Mouse (Mus musculus): ENCODE measurements around the gene Dlx6. TPM values are rescaled to one million over a fixed set of nuclear protein-coding genes. Genes with fewer than 3 reads are reported as not detected.

The Dlx6 gene
- polyA plus RNA-seq, 1 experiment from 2014 or later, result not detected

DNA sequence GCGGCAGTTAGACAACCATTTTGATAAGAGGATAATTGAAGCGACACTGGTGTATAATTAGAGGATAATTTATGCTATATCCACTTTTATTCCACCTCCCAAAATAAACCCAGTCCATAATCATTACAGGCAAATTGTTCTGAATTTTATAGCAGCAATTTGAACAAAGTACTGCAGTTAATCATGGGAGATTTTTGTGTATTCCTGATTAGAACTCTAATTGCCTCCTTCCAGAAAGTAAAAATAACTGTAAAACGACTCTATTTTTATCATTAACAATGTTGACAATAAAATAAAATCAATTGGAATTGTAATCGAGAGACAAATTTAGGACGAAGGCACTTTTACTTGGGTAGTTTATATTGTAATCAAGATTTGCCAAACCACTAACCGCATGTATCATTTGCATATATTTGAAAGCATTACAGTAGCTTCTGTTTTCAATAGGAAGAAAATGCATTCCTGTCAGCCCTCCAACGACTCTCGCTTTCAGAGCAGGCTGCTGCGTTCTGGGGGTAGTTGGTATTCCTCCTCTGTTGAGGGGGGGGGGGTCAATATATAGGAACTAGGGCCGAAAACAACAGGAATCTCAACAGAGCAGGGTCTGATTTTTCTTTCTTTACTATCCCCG, 1.2 kb upstream of the Dlx6 start:
- ATAC-seq, result no peak
- WGBS, result 5% methylated on average over 11 of the region's 11 CpGs
- Histone ChIP-seq H3K36me3 (ENCODE audit: control insufficient read depth, insufficient read depth) (no peaks in the 10 kb centered on the region), H3K4me3 (ENCODE audit: low read depth, low read length) (no peak overlapping the region), H3K9me3 (ENCODE audit: control insufficient read depth) (no peaks in the 10 kb centered on the region), H3K27ac (ENCODE audit: low read depth, low read length) (no peak overlapping the region), H3K27me3 (replicated peaks; ENCODE audit: control insufficient read depth, insufficient read depth, low read length) (peaks cover 99% of the 10 kb centered on the region), H3K9ac (ENCODE audit: low read depth, low read length) (no peak overlapping the region), H3K4me1 (replicated peaks; ENCODE audit: control insufficient read depth, insufficient read depth, low read length) (no peaks in the 10 kb centered on the region), H3K4me2 (replicated peaks; ENCODE audit: low read depth) (no peak overlapping the region)
- TF ChIP-seq CTCF (IDR thresholded peaks at IDR 0.05; ENCODE audit: low read depth), result no peak

GRCm38 (mm10) chr6:6862611-6863010, 523 bp upstream of the Dlx6 start:
- Histone ChIP-seq H3K4me3 (ENCODE audit: low read depth, low read length) (peak overlapping the region; percentile 38), H3K9me3 (ENCODE audit: control insufficient read depth) (no peaks in the 10 kb centered on the region), H3K4me1 (replicated peaks; ENCODE audit: control insufficient read depth, insufficient read depth, low read length) (no peaks in the 10 kb centered on the region), H3K4me2 (replicated peaks; ENCODE audit: low read depth) (peak overlapping the region; percentile 70), H3K27me3 (replicated peaks; ENCODE audit: control insufficient read depth, insufficient read depth, low read length) (peaks cover 100% of the 10 kb centered on the region), H3K27ac (ENCODE audit: low read depth, low read length) (no peak overlapping the region), H3K9ac (ENCODE audit: low read depth, low read length) (no peak overlapping the region), H3K36me3 (ENCODE audit: control insufficient read depth, insufficient read depth) (no peaks in the 10 kb centered on the region)
- TF ChIP-seq CTCF (IDR thresholded peaks at IDR 0.05; ENCODE audit: low read depth), result no peak
- WGBS, result under 1% methylated on average over 23 of the region's 23 CpGs
- ATAC-seq, result peak; percentile 50; the same call in 1 of the 2 replicates

GRCm38 (mm10) chr6:6863955-6864354, 821 bp downstream of the Dlx6 start:
- Histone ChIP-seq H3K27ac (ENCODE audit: low read depth, low read length) (no peak overlapping the region), H3K9me3 (ENCODE audit: control insufficient read depth) (no peaks in the 10 kb centered on the region), H3K4me2 (replicated peaks; ENCODE audit: low read depth) (peak overlapping the region; percentile 70), H3K36me3 (ENCODE audit: control insufficient read depth, insufficient read depth) (no peaks in the 10 kb centered on the region), H3K27me3 (replicated peaks; ENCODE audit: control insufficient read depth, insufficient read depth, low read length) (peaks cover 97% of the 10 kb centered on the region), H3K4me3 (ENCODE audit: low read depth, low read length) (peak overlapping the region; percentile 38), H3K4me1 (replicated peaks; ENCODE audit: control insufficient read depth, insufficient read depth, low read length) (no peaks in the 10 kb centered on the region), H3K9ac (ENCODE audit: low read depth, low read length) (no peak overlapping the region; the same call in 1 of the 2 replicates)
- no peak for TF ChIP-seq CTCF (IDR thresholded peaks at IDR 0.05; ENCODE audit: low read depth)
- no peak for ATAC-seq
- 5% methylated on average over 21 of the region's 21 CpGs for WGBS

GRCm38 (mm10) chr6:6864441-6865440, 1.6 kb downstream of the Dlx6 start:
- Histone ChIP-seq H3K9me3 (ENCODE audit: control insufficient read depth) (no peaks in the 10 kb centered on the region), H3K27me3 (replicated peaks; ENCODE audit: control insufficient read depth, insufficient read depth, low read length) (peaks cover 97% of the 10 kb centered on the region), H3K36me3 (ENCODE audit: control insufficient read depth, insufficient read depth) (no peaks in the 10 kb centered on the region), H3K9ac (ENCODE audit: low read depth, low read length) (no peak overlapping the region), H3K4me1 (replicated peaks; ENCODE audit: control insufficient read depth, insufficient read depth, low read length) (no peaks in the 10 kb centered on the region), H3K4me2 (replicated peaks; ENCODE audit: low read depth) (no peak overlapping the region), H3K27ac (ENCODE audit: low read depth, low read length) (no peak overlapping the region), H3K4me3 (ENCODE audit: low read depth, low read length) (no peak overlapping the region; the same call in 1 of the 2 replicates)
- 7% methylated on average over 36 of the region's 36 CpGs for WGBS
- no peak for TF ChIP-seq CTCF (IDR thresholded peaks at IDR 0.05; ENCODE audit: low read depth)
- ATAC-seq, result no peak

GRCm38 (mm10) chr6:6867031-6867430, 3.9 kb downstream of the Dlx6 start:
- Histone ChIP-seq H3K36me3 (ENCODE audit: control insufficient read depth, insufficient read depth) (no peaks in the 10 kb centered on the region), H3K27me3 (replicated peaks; ENCODE audit: control insufficient read depth, insufficient read depth, low read length) (peaks cover 97% of the 10 kb centered on the region), H3K27ac (ENCODE audit: low read depth, low read length) (no peak overlapping the region), H3K4me2 (replicated peaks; ENCODE audit: low read depth) (no peak overlapping the region), H3K9me3 (ENCODE audit: control insufficient read depth) (no peaks in the 10 kb centered on the region), H3K4me1 (replicated peaks; ENCODE audit: control insufficient read depth, insufficient read depth, low read length) (no peaks in the 10 kb centered on the region), H3K9ac (ENCODE audit: low read depth, low read length) (no peak overlapping the region), H3K4me3 (ENCODE audit: low read depth, low read length) (no peak overlapping the region)
- WGBS, result 5% methylated on average over 9 of the region's 9 CpGs
- TF ChIP-seq CTCF (IDR thresholded peaks at IDR 0.05; ENCODE audit: low read depth), result no peak
- no peak for ATAC-seq

DNA sequence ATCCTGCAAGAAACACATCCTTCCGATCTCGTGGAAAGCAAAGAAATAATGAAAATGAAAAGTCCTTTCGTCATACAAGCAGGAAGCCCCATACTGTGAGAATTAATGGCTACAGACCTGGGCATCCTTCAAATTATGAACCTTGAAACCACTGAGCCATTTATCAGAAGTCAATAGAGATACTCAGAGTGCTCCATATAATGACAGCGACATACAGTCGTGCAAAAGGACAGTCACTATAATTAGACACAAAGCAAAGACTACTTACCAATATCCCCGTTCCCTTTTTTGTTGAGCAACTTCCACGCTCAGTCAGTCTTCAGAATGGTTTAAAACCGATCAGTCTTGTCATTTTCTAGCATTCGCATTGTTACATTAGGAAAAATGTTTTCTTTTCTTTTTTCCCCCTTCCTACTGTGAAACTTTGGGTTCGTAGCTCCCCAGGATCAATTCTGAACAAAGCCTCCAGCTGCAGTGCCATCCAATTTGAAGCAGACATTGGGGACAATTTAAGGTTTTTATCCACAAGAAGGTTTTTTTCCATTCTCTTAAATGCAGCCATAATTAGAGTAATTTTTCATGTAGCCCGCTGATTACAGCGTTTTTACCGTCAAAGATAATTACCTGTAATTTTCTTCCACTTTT, 6.0 kb downstream of the Dlx6 start:
- no peak for ATAC-seq
- H3K36me3 ChIP-seq (ENCODE audit: control insufficient read depth, insufficient read depth), result no peaks in the 10 kb centered on the region
- no peaks in the 10 kb centered on the region for H3K9me3 ChIP-seq (ENCODE audit: control insufficient read depth)
- TF ChIP-seq CTCF (IDR thresholded peaks at IDR 0.05; ENCODE audit: low read depth), result no peak
- H3K4me2 ChIP-seq (replicated peaks; ENCODE audit: low read depth), result no peak overlapping the region
- no peak overlapping the region for H3K9ac ChIP-seq (ENCODE audit: low read depth, low read length)
- H3K27ac ChIP-seq (ENCODE audit: low read depth, low read length), result no peak overlapping the region
- 7% methylated on average over 13 of the region's 13 CpGs for WGBS
- no peaks in the 10 kb centered on the region for H3K4me1 ChIP-seq (replicated peaks; ENCODE audit: control insufficient read depth, insufficient read depth, low read length)
- H3K4me3 ChIP-seq (ENCODE audit: low read depth, low read length), result no peak overlapping the region
- peaks cover 96% of the 10 kb centered on the region for H3K27me3 ChIP-seq (replicated peaks; ENCODE audit: control insufficient read depth, insufficient read depth, low read length)

Data from intestine, postnatal 0 days (tissue).